Mouse (Mus musculus) lung, embryonic 16.5 days (tissue): ENCODE measurements at regions not wholly inside any gene's neighbourhood (a gene's known extent, or its start where the extent isn't known, plus 50 kb on each side); places are given as distances from the start of the nearest gene placed in this dataset.
A peak's percentile ranks its signal among the peaks of the same experiment; 100 is the strongest.

Source experiments
- ATAC-seq: fragments of 200-750 bp; cut with Nextera tagmentation; 2 replicates; pipeline ENCODE4 v1.8.0; 2017; ENCODE audit warnings: low read depth, mild to moderate bottlenecking, moderate library complexity
- H3K27ac ChIP-seq: fragments of 300-500 bp; sonication (generic); 2 replicates; pipeline ENCODE4 v1.5.1; 2014; ENCODE audit warnings: mild to moderate bottlenecking, control low read depth, low read length
- H3K27me3 ChIP-seq: fragments of 300-500 bp; sonication (generic); 2 replicates; pipeline ENCODE4 v1.6.1; 2014; ENCODE audit warnings: low read depth, low read length, mixed read lengths; ENCODE audit not compliant: control insufficient read depth, insufficient read depth
- H3K36me3 ChIP-seq: fragments of 300-500 bp; sonication (generic); 2 replicates; pipeline ENCODE4 v1.6.1; 2014; ENCODE audit warnings: low read length; ENCODE audit not compliant: control insufficient read depth, insufficient read depth
- H3K4me1 ChIP-seq: fragments of 300-500 bp; sonication (generic); replicated peaks from 2 replicates; pipeline ENCODE4 v1.6.1; 2014; ENCODE audit warnings: low read length, mixed read lengths; ENCODE audit not compliant: control insufficient read depth, insufficient read depth
- H3K4me2 ChIP-seq: fragments of 300-500 bp; sonication (generic); 2 replicates; pipeline ENCODE4 v1.6.1; 2014; ENCODE audit warnings: low read depth, low read length, control low read depth
- H3K4me3 ChIP-seq: fragments of 300-500 bp; sonication (generic); 2 replicates; pipeline ENCODE4 v1.5.1; 2014; ENCODE audit warnings: mild to moderate bottlenecking, low read length, control low read depth
- H3K9ac ChIP-seq: fragments of 300-500 bp; sonication (generic); 2 replicates; pipeline ENCODE4 v1.6.1; 2014; ENCODE audit warnings: low read length, control low read depth
- H3K9me3 ChIP-seq: fragments of 300-500 bp; sonication (generic); 2 replicates; pipeline ENCODE4 v1.6.1; 2016; ENCODE audit warnings: low read length; ENCODE audit not compliant: control insufficient read depth
- WGBS: fragments of 180-500 bp; shearing (Covaris S2); extraction: QIAGEN DNeasy Blood & Tissue Kit; methylation state at CpG from one replicate; pipeline ENCODE4 v1.1.7; 2014; 5-methylcytosine and 5-hydroxymethylcytosine counted together

DNA sequence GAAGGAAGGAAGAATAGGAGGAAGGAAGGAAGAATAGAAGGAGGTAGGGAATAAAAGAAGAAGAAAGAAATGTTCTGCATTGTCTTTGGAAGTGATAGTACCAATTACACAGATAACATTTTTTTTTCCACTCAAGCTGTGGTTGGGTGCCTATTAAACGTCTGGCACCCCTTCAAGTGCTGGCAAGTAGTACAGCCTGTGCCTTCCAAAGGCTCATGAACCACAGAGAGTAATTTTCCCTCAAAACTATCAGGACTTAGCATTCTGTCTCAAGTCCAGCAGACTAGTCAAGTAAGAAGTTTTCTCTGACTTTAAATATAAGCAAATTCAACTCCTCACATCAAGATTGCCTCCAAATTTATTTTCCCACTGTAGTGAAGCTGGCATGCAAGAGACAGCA, 321.0 kb upstream of the Klf6 start:
- H3K4me3 ChIP-seq = no peak overlapping the region
- H3K4me1 ChIP-seq = no peaks in the 10 kb centered on the region
- H3K9me3 ChIP-seq = no peaks in the 10 kb centered on the region
- WGBS = 32% methylated on average over 1 of the region's 1 CpGs
- H3K27ac ChIP-seq = no peak overlapping the region
- H3K9ac ChIP-seq = no peak overlapping the region
- H3K4me2 ChIP-seq = no peak overlapping the region
- ATAC-seq = no peak
- H3K36me3 ChIP-seq = no peaks in the 10 kb centered on the region
- no peaks in the 10 kb centered on the region for H3K27me3 ChIP-seq

DNA sequence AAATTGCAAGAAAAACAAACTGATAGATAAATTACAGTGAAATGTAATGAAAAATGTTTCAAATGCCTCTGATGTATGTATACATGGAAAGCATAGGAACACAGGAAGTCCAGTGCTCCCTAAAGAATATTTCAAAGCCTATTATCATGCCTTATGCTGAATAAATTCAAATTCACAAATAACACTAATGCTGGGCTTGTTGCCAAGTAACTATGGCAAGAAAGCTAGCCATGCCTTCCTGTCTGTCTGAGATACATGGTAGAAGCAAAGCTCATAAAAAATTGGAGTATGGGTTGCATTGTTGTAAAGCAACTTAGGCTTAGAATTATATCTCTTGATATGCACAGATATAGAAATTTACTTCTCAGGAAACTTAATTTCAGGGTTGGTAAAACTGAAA, 315.8 kb upstream of the Klf6 start:
- no peak for ATAC-seq
- Histone ChIP-seq H3K27ac (no peak overlapping the region), H3K36me3 (no peaks in the 10 kb centered on the region), H3K4me3 (no peak overlapping the region), H3K4me1 (peaks cover 2% of the 10 kb centered on the region; the same call in 1 of the 2 replicates), H3K9me3 (no peaks in the 10 kb centered on the region), H3K27me3 (no peaks in the 10 kb centered on the region), H3K9ac (no peak overlapping the region), H3K4me2 (no peak overlapping the region)

DNA sequence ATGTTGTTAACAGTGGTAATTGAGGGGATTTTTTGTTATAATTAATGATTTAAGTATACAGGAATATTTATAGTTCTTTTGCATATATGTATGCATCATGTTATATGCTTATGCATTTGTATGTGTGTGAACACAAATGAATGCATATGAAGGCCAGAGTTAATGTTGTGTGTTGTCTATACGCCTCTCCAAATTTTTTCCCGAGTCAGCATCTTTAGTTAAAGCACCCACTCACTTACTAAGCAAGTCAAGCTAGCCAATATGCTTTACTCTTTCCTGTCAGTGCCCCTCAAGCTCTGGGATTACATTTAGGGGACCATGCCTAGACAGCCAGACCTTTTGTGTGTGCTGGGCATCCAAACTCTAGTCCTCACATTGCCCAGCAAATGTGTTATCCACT, 315.3 kb upstream of the Klf6 start:
- peaks cover 2% of the 10 kb centered on the region; the same call in 1 of the 2 replicates for H3K4me1 ChIP-seq
- H3K4me3 ChIP-seq = no peak overlapping the region
- H3K4me2 ChIP-seq = no peak overlapping the region
- no peaks in the 10 kb centered on the region for H3K36me3 ChIP-seq
- H3K27ac ChIP-seq = no peak overlapping the region
- H3K27me3 ChIP-seq = no peaks in the 10 kb centered on the region
- 87% methylated on average over 2 of the region's 2 CpGs for WGBS
- no peak for ATAC-seq
- no peak overlapping the region for H3K9ac ChIP-seq
- no peaks in the 10 kb centered on the region for H3K9me3 ChIP-seq

DNA sequence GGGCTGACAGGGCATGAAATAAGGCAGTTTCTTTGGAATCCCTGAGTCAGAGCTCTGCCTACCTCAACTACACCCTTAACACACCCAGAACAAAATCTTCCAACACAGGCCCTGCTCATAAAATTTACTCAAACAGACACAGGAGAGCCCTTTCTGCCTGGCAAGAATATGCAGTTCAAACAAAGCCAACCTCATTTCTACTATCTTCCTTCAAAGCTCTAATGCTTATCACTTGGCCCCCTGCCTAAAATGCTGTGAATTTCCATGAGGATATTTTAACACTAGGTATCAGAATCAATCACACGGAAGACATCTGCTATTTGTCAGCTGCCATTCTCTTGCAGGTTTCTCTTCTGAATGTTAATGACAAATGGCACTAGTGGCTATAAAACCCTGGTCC, 314.3 kb upstream of the Klf6 start:
- H3K4me2 ChIP-seq = no peak overlapping the region
- H3K36me3 ChIP-seq = no peaks in the 10 kb centered on the region
- no peak for ATAC-seq
- peaks cover 2% of the 10 kb centered on the region; the same call in 1 of the 2 replicates for H3K4me1 ChIP-seq
- no peaks in the 10 kb centered on the region for H3K27me3 ChIP-seq
- no peak overlapping the region for H3K9ac ChIP-seq
- 52% methylated on average over 1 of the region's 1 CpGs for WGBS
- H3K4me3 ChIP-seq = no peak overlapping the region
- no peaks in the 10 kb centered on the region for H3K9me3 ChIP-seq
- no peak overlapping the region for H3K27ac ChIP-seq

DNA sequence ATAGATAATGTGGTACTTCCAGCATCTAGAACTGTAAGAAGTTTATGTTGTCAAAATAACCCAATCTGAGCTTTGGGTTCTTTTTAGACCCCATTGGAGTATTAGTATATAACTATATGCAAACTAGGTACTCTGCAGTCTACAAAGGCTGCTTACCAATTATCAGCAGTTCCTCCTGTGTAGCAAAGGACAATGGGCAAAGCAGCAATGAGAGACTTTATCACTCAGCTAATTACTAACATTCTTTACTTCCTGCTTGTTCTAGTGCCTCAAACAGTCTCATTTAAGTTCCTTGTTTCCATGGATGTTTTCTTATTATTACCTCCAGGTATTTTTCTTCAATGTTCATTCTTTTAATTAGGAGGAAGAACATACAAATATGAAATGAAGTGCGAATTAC, 312.5 kb upstream of the Klf6 start:
- ATAC-seq = no peak
- Histone ChIP-seq H3K4me2 (no peak overlapping the region), H3K9ac (no peak overlapping the region), H3K9me3 (no peaks in the 10 kb centered on the region), H3K27me3 (no peaks in the 10 kb centered on the region), H3K4me3 (no peak overlapping the region), H3K4me1 (peaks cover 2% of the 10 kb centered on the region; the same call in 1 of the 2 replicates), H3K27ac (no peak overlapping the region), H3K36me3 (no peaks in the 10 kb centered on the region)
- 98% methylated on average over 1 of the region's 1 CpGs for WGBS

DNA sequence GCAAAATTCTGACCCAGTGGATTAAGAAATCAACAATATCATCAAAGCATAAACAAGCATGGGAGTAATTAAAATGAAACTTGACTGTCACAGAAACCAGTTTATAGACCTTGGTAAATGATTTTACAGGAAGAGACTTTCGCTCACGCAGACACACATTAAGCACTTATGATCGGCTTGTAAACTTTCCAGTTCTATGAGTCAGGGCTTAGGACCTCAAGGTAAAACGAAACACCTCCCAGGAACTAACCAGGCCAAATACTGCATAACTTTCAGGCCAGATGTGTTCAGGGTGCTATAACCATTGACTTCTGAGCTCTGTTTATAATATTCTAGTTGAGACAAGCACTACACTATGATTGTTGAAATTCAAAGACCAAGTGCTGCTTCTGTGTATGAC, 312.1 kb upstream of the Klf6 start:
- Histone ChIP-seq H3K36me3 (no peaks in the 10 kb centered on the region), H3K9ac (no peak overlapping the region), H3K4me3 (no peak overlapping the region), H3K27ac (no peak overlapping the region), H3K4me2 (no peak overlapping the region), H3K27me3 (no peaks in the 10 kb centered on the region), H3K9me3 (no peaks in the 10 kb centered on the region), H3K4me1 (peaks cover 2% of the 10 kb centered on the region; the same call in 1 of the 2 replicates)
- WGBS = 65% methylated on average over 4 of the region's 4 CpGs
- ATAC-seq = no peak

DNA sequence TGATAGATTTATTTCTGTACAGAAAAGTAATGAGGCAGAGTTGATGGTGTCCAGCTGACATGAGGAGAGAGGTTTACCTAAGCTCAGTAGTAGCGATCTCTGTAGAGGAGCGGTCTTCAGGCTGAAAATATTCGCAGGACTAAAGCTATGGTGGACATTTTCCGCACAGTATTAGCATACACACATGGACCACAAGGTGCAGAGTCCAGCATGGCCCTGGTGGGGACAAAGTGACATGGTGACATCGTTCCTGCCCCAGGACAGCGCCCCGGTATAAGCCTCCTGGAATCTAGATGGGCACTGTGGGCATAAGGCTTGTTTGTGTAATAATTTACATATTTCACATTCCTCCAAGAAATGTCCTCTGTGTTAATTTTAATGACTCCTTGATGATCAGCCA, 311.5 kb upstream of the Klf6 start:
- H3K27ac ChIP-seq = no peak overlapping the region
- no peak for ATAC-seq
- WGBS = 93% methylated on average over 7 of the region's 7 CpGs
- H3K27me3 ChIP-seq = no peaks in the 10 kb centered on the region
- H3K4me2 ChIP-seq = no peak overlapping the region
- no peaks in the 10 kb centered on the region for H3K36me3 ChIP-seq
- no peak overlapping the region for H3K4me3 ChIP-seq
- peaks cover 2% of the 10 kb centered on the region; the same call in 1 of the 2 replicates for H3K4me1 ChIP-seq
- H3K9ac ChIP-seq = no peak overlapping the region
- no peaks in the 10 kb centered on the region for H3K9me3 ChIP-seq

DNA sequence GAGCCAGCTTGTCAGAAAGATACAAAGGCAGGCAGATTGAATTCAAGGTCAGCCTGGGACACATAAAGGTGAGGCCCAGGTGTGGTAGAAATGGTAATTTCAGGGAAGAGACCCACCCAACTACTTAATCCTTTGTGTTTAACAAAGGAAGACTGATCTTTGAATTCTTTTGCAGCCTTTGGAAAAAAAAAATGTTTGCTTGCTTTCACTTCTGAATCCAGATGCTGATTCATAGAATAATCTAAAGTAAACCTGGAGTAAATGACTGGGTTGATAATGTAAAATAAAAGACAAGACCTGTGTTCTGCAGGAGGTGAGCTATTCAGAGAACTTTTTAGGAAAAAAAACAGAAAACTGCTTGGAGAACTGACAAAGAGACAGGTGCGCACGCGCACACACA, 310.9 kb upstream of the Klf6 start:
- H3K9me3 ChIP-seq = no peaks in the 10 kb centered on the region
- H3K4me2 ChIP-seq = no peak overlapping the region
- no peak overlapping the region for H3K9ac ChIP-seq
- no peak overlapping the region for H3K4me3 ChIP-seq
- H3K36me3 ChIP-seq = no peaks in the 10 kb centered on the region
- WGBS = 98% methylated on average over 3 of the region's 3 CpGs
- H3K4me1 ChIP-seq = peaks cover 2% of the 10 kb centered on the region; the same call in 1 of the 2 replicates
- no peak overlapping the region for H3K27ac ChIP-seq
- no peaks in the 10 kb centered on the region for H3K27me3 ChIP-seq
- no peak for ATAC-seq

DNA sequence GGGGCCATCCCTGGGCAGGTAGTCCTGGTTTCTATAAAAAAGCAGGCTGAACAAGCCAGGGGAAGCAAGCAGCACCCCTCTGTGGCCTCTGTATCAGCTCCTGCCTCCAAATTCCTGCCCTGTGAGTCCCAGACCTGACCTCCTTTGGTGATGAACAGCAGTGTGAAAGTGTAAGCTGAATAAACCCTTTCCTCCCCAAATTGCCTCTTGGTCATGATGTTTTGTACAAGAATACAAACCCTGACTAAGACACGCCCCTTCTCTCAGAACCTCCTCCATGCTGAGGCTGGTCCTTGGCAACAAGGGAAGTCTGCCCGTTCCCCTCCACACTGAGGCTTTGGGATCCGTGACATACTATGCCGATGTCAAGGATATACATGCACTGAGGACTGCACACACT, 310.2 kb upstream of the Klf6 start:
- no peaks in the 10 kb centered on the region for H3K27me3 ChIP-seq
- no peak overlapping the region for H3K4me2 ChIP-seq
- H3K27ac ChIP-seq = no peak overlapping the region
- H3K4me1 ChIP-seq = peaks cover 2% of the 10 kb centered on the region; the same call in 1 of the 2 replicates
- ATAC-seq = no peak
- 88% methylated on average over 4 of the region's 4 CpGs for WGBS
- no peak overlapping the region for H3K4me3 ChIP-seq
- H3K36me3 ChIP-seq = no peaks in the 10 kb centered on the region
- no peaks in the 10 kb centered on the region for H3K9me3 ChIP-seq
- H3K9ac ChIP-seq = no peak overlapping the region

DNA sequence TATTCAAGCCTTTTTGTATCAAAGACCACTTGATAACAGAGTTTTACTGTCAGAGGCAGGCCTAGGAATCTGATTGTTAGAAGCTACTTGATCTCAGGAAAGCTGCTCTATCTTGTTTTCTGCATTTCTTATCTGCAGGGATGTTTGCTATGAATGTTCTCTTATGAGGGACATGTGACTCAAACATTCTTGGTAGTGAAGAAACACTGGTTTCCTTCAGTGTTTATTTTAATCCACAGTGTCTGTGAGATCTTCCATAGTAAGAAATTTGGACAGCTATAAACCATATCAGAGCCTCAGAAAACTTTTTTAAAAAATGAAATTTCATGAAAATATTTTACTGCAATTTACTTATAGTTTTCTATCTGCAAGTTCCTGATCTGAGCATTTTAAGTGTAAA, 307.8 kb upstream of the Klf6 start:
- Histone ChIP-seq H3K4me1 (no peaks in the 10 kb centered on the region), H3K36me3 (no peaks in the 10 kb centered on the region), H3K4me3 (no peak overlapping the region), H3K27ac (no peak overlapping the region), H3K9me3 (no peaks in the 10 kb centered on the region), H3K4me2 (no peak overlapping the region), H3K9ac (no peak overlapping the region), H3K27me3 (no peaks in the 10 kb centered on the region)
- peak; percentile 60; the same call in 1 of the 2 replicates for ATAC-seq
